Comparison of ENCODE assay signal across 8 mouse cellular contexts in the genomic region with DNA sequence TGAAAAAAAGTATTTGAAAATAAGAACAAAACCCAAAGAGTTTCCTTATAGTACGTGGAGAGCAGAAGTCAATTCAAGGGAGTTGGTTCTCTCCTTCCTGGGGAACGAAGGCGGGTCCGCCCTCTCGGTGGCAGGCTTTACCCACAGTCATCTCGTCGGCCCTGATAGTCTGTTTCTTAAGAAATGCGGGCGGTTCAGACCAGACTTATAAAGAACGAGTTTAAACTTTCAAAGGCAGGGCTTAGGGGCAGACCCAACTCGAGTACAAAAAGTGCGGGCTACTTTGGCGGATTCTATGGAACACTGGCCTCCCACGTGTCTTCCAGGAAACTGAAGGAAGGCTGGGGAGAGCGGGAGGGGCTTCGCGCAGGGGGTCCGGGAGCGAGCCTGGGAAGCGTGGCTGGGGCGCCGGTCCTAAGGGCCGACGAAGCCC. TPM values are rescaled to one million over a fixed set of nuclear protein-coding genes. Genes with fewer than 3 reads are reported as not detected.
DNase-seq lines count a peak whose midpoint lies in the region; ATAC-seq and TF ChIP-seq lines count a peak whose summit lies in the region.

No protein-coding gene starts in this region.

- H3K27me3 ChIP-seq in hindbrain, embryonic 15.5 days = 0 out of 2 replicates have a peak, but pooled peaks cover 2% of the 10 kb centered on the region
- no peaks in the 10 kb centered on the region for H3K27me3 ChIP-seq in megakaryocyte, embryonic 14.5 days (replicated peaks)
- no peaks in the 10 kb centered on the region for H3K27me3 ChIP-seq in stomach, embryonic 16.5 days (ENCODE audit: control insufficient read depth, insufficient read depth, low read length)

- no peaks in the 10 kb centered on the region for H3K36me3 ChIP-seq in hindbrain, embryonic 15.5 days
- peaks cover 22% of the 10 kb centered on the region for H3K36me3 ChIP-seq in megakaryocyte, embryonic 14.5 days (replicated peaks; ENCODE audit: low read length)
- no peaks in the 10 kb centered on the region for H3K36me3 ChIP-seq in stomach, embryonic 16.5 days (ENCODE audit: control insufficient read depth, insufficient read depth, low read length)

- peak; percentile 57 for TF ChIP-seq CTCF in lung, adult 2 months (IDR thresholded peaks at IDR 0.05; ENCODE audit: insufficient read depth, low read length)

- peak overlapping the region; percentile 92 for H3K27ac ChIP-seq in hindbrain, embryonic 15.5 days (replicated peaks)
- H3K27ac ChIP-seq in stomach, embryonic 16.5 days (ENCODE audit: low read length) = peak overlapping the region; percentile 100

- no peaks in the 10 kb centered on the region for H3K9me3 ChIP-seq in hindbrain, embryonic 15.5 days
- no peaks in the 10 kb centered on the region for H3K9me3 ChIP-seq in megakaryocyte, embryonic 14.5 days
- no peaks in the 10 kb centered on the region for H3K9me3 ChIP-seq in stomach, embryonic 16.5 days (replicated peaks; ENCODE audit: control insufficient read depth, low read length)

- WGBS in lung, adult 2 months = under 1% methylated on average over 24 of the region's 24 CpGs
- WGBS in hindbrain, embryonic 15.5 days = under 1% methylated on average over 23 of the region's 24 CpGs
- 1% methylated on average over 24 of the region's 24 CpGs for WGBS in stomach, embryonic 16.5 days

- H3K4me1 ChIP-seq in lung, adult 2 months (ENCODE audit: control insufficient read depth, insufficient read depth, low read length) = peaks cover 3% of the 10 kb centered on the region
- peaks cover 33% of the 10 kb centered on the region for H3K4me1 ChIP-seq in hindbrain, embryonic 15.5 days (replicated peaks)
- peaks cover 29% of the 10 kb centered on the region for H3K4me1 ChIP-seq in megakaryocyte, embryonic 14.5 days
- peaks cover 7% of the 10 kb centered on the region for H3K4me1 ChIP-seq in stomach, embryonic 16.5 days (ENCODE audit: control insufficient read depth, insufficient read depth, low read length)

- no peak for TF ChIP-seq POLR2A in lung, adult 2 months (IDR thresholded peaks at IDR 0.05; ENCODE audit: borderline replicate concordance, extremely low read depth, low read depth, low read length)

- DNase-seq in lung, adult 2 months = no peak
- no peak for DNase-seq in lung, postnatal 4 days
- DNase-seq in c-Kit-positive CD71-positive TER-119-negative erythroid progenitor cells, embryonic 14.5 days (ENCODE audit: low read depth) = peak; percentile 70
- no peak for DNase-seq in cerebellum, postnatal 4 days (ENCODE audit: low spot score in 2 of 2)
- DNase-seq in left cerebral cortex, adult 9 months (ENCODE audit: low spot score in 2 of 2) = no peak

- H3K9ac ChIP-seq in hindbrain, embryonic 15.5 days = peak overlapping the region; percentile 58
- peak overlapping the region; percentile 98 for H3K9ac ChIP-seq in stomach, embryonic 16.5 days (ENCODE audit: low read length)

- ATAC-seq in hindbrain, embryonic 15.5 days (ENCODE audit: low FRiP score, low read depth) = peak; percentile 90
- peak; percentile 84 for ATAC-seq in stomach, embryonic 16.5 days (ENCODE audit: insufficient read depth, low FRiP score)

- H3K4me2 ChIP-seq in hindbrain, embryonic 15.5 days = peak overlapping the region; percentile 98
- peak overlapping the region; percentile 72 for H3K4me2 ChIP-seq in stomach, embryonic 16.5 days (ENCODE audit: low read depth, low read length)

- peak overlapping the region; percentile 74 for H3K4me3 ChIP-seq in lung, adult 2 months (replicated peaks; ENCODE audit: extremely low read depth, low read depth, low read length)
- peak overlapping the region; percentile 95 for H3K4me3 ChIP-seq in hindbrain, embryonic 15.5 days
- H3K4me3 ChIP-seq in megakaryocyte, embryonic 14.5 days (replicated peaks) = peak overlapping the region; percentile 99
- peak overlapping the region; percentile 87 for H3K4me3 ChIP-seq in stomach, embryonic 16.5 days (replicated peaks; ENCODE audit: low read length)

RNA-seq across cellular contexts. Expression of a gene that starts 0.5 kb away (rescaled TPM):
- 164 and 217 TPM in 2 replicates for polyA plus RNA-seq in lung, adult 2 months (2012; rRNA removed)
- polyA plus RNA-seq in hindbrain, embryonic 15.5 days (2015; fragmentation: Nextera tagmentation; extraction: Ambion mirVana) = 30.8 and 30.9 TPM in 2 replicates
- polyA plus RNA-seq in megakaryocyte, embryonic 14.5 days (2012; ENCODE audit: insufficient read depth, low replicate concordance) = 211 and 251 TPM in 2 replicates
- 39.3 and 42.3 TPM in 2 replicates for polyA plus RNA-seq in stomach, embryonic 16.5 days (2015; fragmentation: Nextera tagmentation; extraction: Ambion mirVana)

RNA-seq across cellular contexts. Expression of a gene that starts 0.8 kb away (rescaled TPM):
- 2.3 and 5.2 TPM in 2 replicates for polyA plus RNA-seq in lung, adult 2 months (2012; rRNA removed)
- polyA plus RNA-seq in hindbrain, embryonic 15.5 days (2015; fragmentation: Nextera tagmentation; extraction: Ambion mirVana) = 0.89 and 1.5 TPM in 2 replicates
- 3.3 and 4.8 TPM in 2 replicates for polyA plus RNA-seq in megakaryocyte, embryonic 14.5 days (2012; ENCODE audit: insufficient read depth, low replicate concordance)
- 0.80 and 0.94 TPM in 2 replicates for polyA plus RNA-seq in stomach, embryonic 16.5 days (2015; fragmentation: Nextera tagmentation; extraction: Ambion mirVana)

RNA-seq across cellular contexts. Expression of a gene that starts 14.5 kb away (rescaled TPM):
- polyA plus RNA-seq in lung, adult 2 months (2012; rRNA removed) = 3.2 and 6.4 TPM in 2 replicates
- 84.0 and 87.4 TPM in 2 replicates for polyA plus RNA-seq in hindbrain, embryonic 15.5 days (2015; fragmentation: Nextera tagmentation; extraction: Ambion mirVana)
- 1.4 and 3.2 TPM in 2 replicates for polyA plus RNA-seq in megakaryocyte, embryonic 14.5 days (2012; ENCODE audit: insufficient read depth, low replicate concordance)
- 82.4 and 83.1 TPM in 2 replicates for polyA plus RNA-seq in stomach, embryonic 16.5 days (2015; fragmentation: Nextera tagmentation; extraction: Ambion mirVana)

Comparison
In these comparisons a context has a peak if more than half of its experiments do, and no peak if none do; other contexts are left out.
1. RNA of a gene that starts 14.5 kb away (polyA plus RNA-seq): 84.0 to 87.4 TPM in hindbrain, embryonic 15.5 days and 82.4 to 83.1 TPM in stomach, embryonic 16.5 days; 3.2 to 6.4 TPM in lung, adult 2 months and 1.4 to 3.2 TPM in megakaryocyte, embryonic 14.5 days; every median in the first group is over 10 times any median in the second.
2. Peak in every context shown above with its lines, with median percentiles within 50 percentile points of each other: H3K4me3 ChIP-seq.